Mouse (Mus musculus): ENCODE results near the gene Aifm3. TPM values are rescaled to one million over a fixed set of nuclear protein-coding genes. Genes with fewer than 3 reads are reported as not detected.

The Aifm3 gene
- polyA plus RNA-seq, 1 experiment from 2014 or later: 5.7 TPM

GRCm38 (mm10) chr16:17508546-17509239 is 19.3 kb downstream of the Aifm3 start, which contains the start of gene Lztr1:
TSS of gene Lztr1 (plus strand) at chr16:17508688.
- peak within 1 kb of the TSS; percentile 84 for H3K4me2 ChIP-seq
- peak within 1 kb of the TSS; percentile 79 for H3K4me3 ChIP-seq
- H3K27me3 ChIP-seq: 0 out of 2 replicates have a peak, but pooled peaks cover 5% of the 10 kb centered on the region
- WGBS: under 1% methylated on average over 50 of the region's 50 CpGs
- peak within 1 kb of the TSS; percentile 93 for H3K27ac ChIP-seq
- peaks cover 16% of the 10 kb centered on the region for H3K4me1 ChIP-seq (replicated peaks)
- H3K36me3 ChIP-seq: peaks cover 25% of the 10 kb centered on the region
- peak; percentile 97 for ATAC-seq (ENCODE audit: low FRiP score)
- H3K9me3 ChIP-seq: no peaks in the 10 kb centered on the region
- peak within 1 kb of the TSS; percentile 89 for H3K9ac ChIP-seq

GRCm38 (mm10) chr16:17509240-17509597 is 19.8 kb downstream of the Aifm3 start:
- Histone ChIP-seq H3K27me3 (0 out of 2 replicates have a peak, but pooled peaks cover 5% of the 10 kb centered on the region), H3K27ac (peak overlapping the region; percentile 93), H3K4me3 (peak overlapping the region; percentile 79), H3K4me1 (replicated peaks) (peaks cover 16% of the 10 kb centered on the region), H3K9me3 (no peaks in the 10 kb centered on the region), H3K4me2 (peak overlapping the region; percentile 84), H3K9ac (peak overlapping the region; percentile 89), H3K36me3 (peaks cover 30% of the 10 kb centered on the region)
- WGBS: 15% methylated on average over 9 of the region's 9 CpGs
- ATAC-seq (ENCODE audit: low FRiP score): no peak; the same call in 1 of the 2 replicates

- Histone ChIP-seq H3K9ac (peak overlapping the region; percentile 89), H3K27me3 (0 out of 2 replicates have a peak, but pooled peaks cover 5% of the 10 kb centered on the region), H3K4me1 (replicated peaks) (peaks cover 16% of the 10 kb centered on the region), H3K9me3 (no peaks in the 10 kb centered on the region), H3K4me3 (peak overlapping the region; percentile 79), H3K4me2 (peak overlapping the region; percentile 84), H3K36me3 (peaks cover 38% of the 10 kb centered on the region), H3K27ac (no peak overlapping the region)
- 100% methylated on average over 2 of the region's 2 CpGs for WGBS
- no peak for ATAC-seq (ENCODE audit: low FRiP score)
Measured at GRCm38 (mm10) chr16:17510143-17510542, 20.7 kb downstream of the Aifm3 start.

GRCm38 (mm10) chr16:17510686-17511085 is 21.3 kb downstream of the Aifm3 start:
- Histone ChIP-seq H3K4me2 (no peak overlapping the region), H3K27me3 (0 out of 2 replicates have a peak, but pooled peaks cover 5% of the 10 kb centered on the region), H3K36me3 (peaks cover 44% of the 10 kb centered on the region), H3K4me1 (replicated peaks) (peaks cover 16% of the 10 kb centered on the region), H3K27ac (no peak overlapping the region), H3K9ac (no peak overlapping the region), H3K9me3 (no peaks in the 10 kb centered on the region), H3K4me3 (no peak overlapping the region)
- ATAC-seq (ENCODE audit: low FRiP score): no peak
- WGBS: 91% methylated on average over 2 of the region's 2 CpGs

GRCm38 (mm10) chr16:17511431-17511830 is 22.0 kb downstream of the Aifm3 start:
- no peak overlapping the region for H3K4me3 ChIP-seq
- no peak for ATAC-seq (ENCODE audit: low FRiP score)
- no peak overlapping the region for H3K4me2 ChIP-seq
- H3K27ac ChIP-seq: no peak overlapping the region
- H3K36me3 ChIP-seq: peaks cover 51% of the 10 kb centered on the region
- H3K27me3 ChIP-seq: no peaks in the 10 kb centered on the region
- no peaks in the 10 kb centered on the region for H3K9me3 ChIP-seq
- WGBS: 93% methylated on average over 4 of the region's 4 CpGs
- H3K4me1 ChIP-seq (replicated peaks): peaks cover 16% of the 10 kb centered on the region
- H3K9ac ChIP-seq: no peak overlapping the region

GRCm38 (mm10) chr16:17518910-17519309 is 29.5 kb downstream of the Aifm3 start:
- no peaks in the 10 kb centered on the region for H3K9me3 ChIP-seq

GRCm38 (mm10) chr16:17524156-17524555 is 34.7 kb downstream of the Aifm3 start:
- Histone ChIP-seq H3K4me3 (no peak overlapping the region), H3K27me3 (no peaks in the 10 kb centered on the region), H3K4me2 (no peak overlapping the region), H3K4me1 (replicated peaks) (peaks cover 6% of the 10 kb centered on the region), H3K36me3 (peaks cover 98% of the 10 kb centered on the region), H3K9ac (no peak overlapping the region), H3K9me3 (no peaks in the 10 kb centered on the region), H3K27ac (no peak overlapping the region)
- 91% methylated on average over 11 of the region's 11 CpGs for WGBS
- no peak for ATAC-seq (ENCODE audit: low FRiP score)

More at GRCm38 (mm10) chr16:17518910-17519309, 29.5 kb downstream of the Aifm3 start:
- no peak overlapping the region for H3K4me3 ChIP-seq
- WGBS: 94% methylated on average over 2 of the region's 2 CpGs
- H3K27ac ChIP-seq: no peak overlapping the region
- H3K4me1 ChIP-seq (replicated peaks): no peaks in the 10 kb centered on the region
- H3K36me3 ChIP-seq: peaks cover 97% of the 10 kb centered on the region
- no peaks in the 10 kb centered on the region for H3K27me3 ChIP-seq
- no peak for ATAC-seq (ENCODE audit: low FRiP score)
- no peak overlapping the region for H3K4me2 ChIP-seq
- no peak overlapping the region for H3K9ac ChIP-seq

GRCm38 (mm10) chr16:17525524-17525923 is 36.1 kb downstream of the Aifm3 start:
- Histone ChIP-seq H3K9me3 (no peaks in the 10 kb centered on the region), H3K36me3 (peaks cover 84% of the 10 kb centered on the region), H3K27me3 (no peaks in the 10 kb centered on the region), H3K9ac (no peak overlapping the region), H3K4me3 (no peak overlapping the region), H3K4me2 (no peak overlapping the region), H3K4me1 (replicated peaks) (peaks cover 17% of the 10 kb centered on the region), H3K27ac (no peak overlapping the region)
- ATAC-seq (ENCODE audit: low FRiP score): no peak
- WGBS: 88% methylated on average over 3 of the region's 3 CpGs

- Histone ChIP-seq H3K4me3 (no peak overlapping the region), H3K9me3 (no peaks in the 10 kb centered on the region), H3K4me1 (replicated peaks) (peaks cover 17% of the 10 kb centered on the region), H3K4me2 (no peak overlapping the region), H3K27me3 (no peaks in the 10 kb centered on the region), H3K9ac (no peak overlapping the region), H3K36me3 (peaks cover 77% of the 10 kb centered on the region), H3K27ac (no peak overlapping the region)
- ATAC-seq (ENCODE audit: low FRiP score): no peak
- WGBS: 96% methylated on average over 6 of the region's 6 CpGs
Measured at GRCm38 (mm10) chr16:17526223-17526622, 36.8 kb downstream of the Aifm3 start.

GRCm38 (mm10) chr16:17527606-17528005 is 38.2 kb downstream of the Aifm3 start:
- no peak overlapping the region for H3K4me2 ChIP-seq
- H3K36me3 ChIP-seq: peaks cover 63% of the 10 kb centered on the region
- no peak overlapping the region for H3K4me3 ChIP-seq
- no peaks in the 10 kb centered on the region for H3K27me3 ChIP-seq
- H3K4me1 ChIP-seq (replicated peaks): peaks cover 30% of the 10 kb centered on the region
- ATAC-seq (ENCODE audit: low FRiP score): no peak
- H3K9me3 ChIP-seq: no peaks in the 10 kb centered on the region
- no peak overlapping the region for H3K9ac ChIP-seq
- no peak overlapping the region for H3K27ac ChIP-seq

- Histone ChIP-seq H3K9me3 (no peaks in the 10 kb centered on the region), H3K4me1 (replicated peaks) (peaks cover 30% of the 10 kb centered on the region), H3K36me3 (peaks cover 57% of the 10 kb centered on the region), H3K27ac (no peak overlapping the region), H3K9ac (no peak overlapping the region), H3K27me3 (no peaks in the 10 kb centered on the region), H3K4me2 (no peak overlapping the region), H3K4me3 (no peak overlapping the region)
- ATAC-seq (ENCODE audit: low FRiP score): no peak
- WGBS: 89% methylated on average over 13 of the region's 13 CpGs
Measured at GRCm38 (mm10) chr16:17528276-17528675, 38.9 kb downstream of the Aifm3 start.

GRCm38 (mm10) chr16:17529981-17530586 is 40.7 kb downstream of the Aifm3 start:
- Histone ChIP-seq H3K27me3 (no peaks in the 10 kb centered on the region), H3K4me3 (peak overlapping the region; percentile 59), H3K27ac (peak overlapping the region; percentile 98), H3K36me3 (peaks cover 41% of the 10 kb centered on the region), H3K4me2 (peak overlapping the region; percentile 87), H3K9ac (peak overlapping the region; percentile 89), H3K4me1 (replicated peaks) (peaks cover 30% of the 10 kb centered on the region), H3K9me3 (no peaks in the 10 kb centered on the region)
- ATAC-seq (ENCODE audit: low FRiP score): 0 out of 2 replicates have a peak, but pooled peaks have one; percentile 7
- 18% methylated on average over 17 of the region's 17 CpGs for WGBS

Data from hindbrain, embryonic 13.5 days (tissue).